Mouse (Mus musculus) c-Kit-positive CD71-positive TER-119-negative erythroid progenitor cells, embryonic 14.5 days (primary cell): ENCODE measurements around the gene Phf10.
"Not testable (repeated sequence)": the region's sequence is repeated elsewhere in the genome, so short reads cannot be mapped to it uniquely, and the experiment has no call there.

Source experiments
- DNase-seq: peaks from one replicate; pipeline ENCODE4 v3.0.0-alpha.2; 2013; ENCODE audit warnings: low read depth

The Phf10 gene

DNA sequence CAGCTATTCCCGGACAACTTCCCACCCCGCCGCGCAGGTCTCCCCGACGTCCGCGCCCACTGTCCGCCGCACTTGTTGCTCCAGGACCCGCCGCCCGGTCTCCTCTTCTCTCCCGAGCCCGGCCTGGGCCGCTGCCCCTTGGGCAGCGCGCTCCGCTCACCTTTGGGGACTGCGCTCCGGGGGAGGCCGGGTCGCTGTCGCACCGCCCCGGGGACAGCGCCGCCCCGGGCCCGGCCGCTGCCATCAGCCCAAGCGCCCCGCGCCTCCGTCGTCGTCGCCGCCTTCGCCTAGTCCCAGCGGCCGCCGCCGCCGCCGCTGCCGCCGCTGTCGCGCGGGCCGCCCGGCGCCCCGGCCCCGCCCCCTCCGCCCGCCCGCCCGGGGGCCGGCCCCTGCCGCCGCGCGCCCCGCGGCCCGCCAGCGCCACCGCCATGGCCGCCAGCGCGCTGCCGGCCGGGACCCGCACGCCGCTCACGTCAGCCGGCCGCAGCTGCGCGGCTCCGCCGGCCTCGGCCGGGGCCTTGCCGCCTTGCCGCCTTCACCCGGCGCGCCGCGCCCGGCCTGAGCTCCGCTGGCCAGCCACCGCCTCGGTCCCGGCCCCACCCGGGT, at the start of gene Phf10:
Phf10 (minus strand) TSS at position 323 of the 606 bp plus-strand sequence.
- not testable (repeated sequence) for DNase-seq

DNA sequence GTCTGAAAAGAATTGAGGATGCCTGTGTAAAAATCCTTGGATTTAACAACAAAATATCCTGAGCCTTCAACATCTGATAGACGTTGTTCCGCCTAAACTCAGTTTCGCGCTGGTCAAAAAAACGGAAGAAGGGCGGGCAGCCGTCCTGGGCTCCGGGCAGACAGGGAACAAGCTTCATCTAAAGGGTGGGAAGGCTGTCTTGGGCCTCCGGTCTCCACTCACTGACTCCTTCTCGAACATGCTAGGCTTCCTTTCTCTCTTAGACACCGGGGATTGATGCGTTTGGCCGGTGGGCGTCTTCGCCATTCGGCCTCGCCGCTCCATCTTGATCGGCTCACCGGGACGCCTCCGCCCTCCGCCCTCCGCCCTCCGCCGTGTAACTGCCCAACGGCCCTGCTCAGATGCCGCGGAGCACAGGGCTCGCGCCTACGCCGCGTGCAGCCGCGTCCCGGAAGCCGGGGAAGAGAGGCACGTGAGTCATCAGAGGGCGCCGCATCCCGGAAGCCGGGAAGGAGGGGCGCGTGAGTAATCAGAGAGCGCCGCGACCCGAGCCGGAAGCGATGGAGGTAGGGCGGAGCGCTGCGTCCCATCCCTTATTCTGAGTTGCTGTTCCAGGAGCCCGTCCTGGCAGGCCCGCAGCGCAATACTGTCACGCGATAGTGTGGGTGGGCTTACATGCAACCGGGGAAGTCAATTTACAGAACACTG, 48.8 kb upstream of the Phf10 start, which contains the start of gene Gm3435:
Gm3435 (plus strand) TSS at position 471 of the 708 bp plus-strand sequence.
- not testable (repeated sequence) for DNase-seq

DNA sequence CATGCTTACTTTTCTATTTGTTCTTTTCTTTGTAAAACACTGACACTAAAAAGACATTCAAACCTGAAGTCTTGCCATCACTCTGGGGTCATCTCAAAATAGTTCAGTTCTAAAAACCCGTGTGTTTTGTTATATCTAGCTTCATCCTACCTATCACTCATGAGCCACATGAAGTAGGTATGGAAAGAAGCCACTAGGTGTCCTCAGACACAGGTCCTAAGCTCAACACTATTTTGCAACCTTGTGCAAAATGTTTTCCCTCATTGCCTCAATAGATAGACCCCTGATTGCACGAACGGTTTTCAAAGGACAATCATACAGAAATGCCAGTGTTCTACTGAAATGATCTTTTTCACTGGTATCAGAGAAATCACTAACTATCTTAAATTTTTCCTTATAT, 48.0 kb upstream of the Phf10 start:
- not testable (repeated sequence) for DNase-seq

- not testable (repeated sequence) for DNase-seq
Observed at GRCm38 (mm10) chr17:15000047-15000446, 39.0 kb upstream of the Phf10 start.

- DNase-seq: not testable (repeated sequence)
Observed at GRCm38 (mm10) chr17:14994140-14994539, 33.1 kb upstream of the Phf10 start.

DNA sequence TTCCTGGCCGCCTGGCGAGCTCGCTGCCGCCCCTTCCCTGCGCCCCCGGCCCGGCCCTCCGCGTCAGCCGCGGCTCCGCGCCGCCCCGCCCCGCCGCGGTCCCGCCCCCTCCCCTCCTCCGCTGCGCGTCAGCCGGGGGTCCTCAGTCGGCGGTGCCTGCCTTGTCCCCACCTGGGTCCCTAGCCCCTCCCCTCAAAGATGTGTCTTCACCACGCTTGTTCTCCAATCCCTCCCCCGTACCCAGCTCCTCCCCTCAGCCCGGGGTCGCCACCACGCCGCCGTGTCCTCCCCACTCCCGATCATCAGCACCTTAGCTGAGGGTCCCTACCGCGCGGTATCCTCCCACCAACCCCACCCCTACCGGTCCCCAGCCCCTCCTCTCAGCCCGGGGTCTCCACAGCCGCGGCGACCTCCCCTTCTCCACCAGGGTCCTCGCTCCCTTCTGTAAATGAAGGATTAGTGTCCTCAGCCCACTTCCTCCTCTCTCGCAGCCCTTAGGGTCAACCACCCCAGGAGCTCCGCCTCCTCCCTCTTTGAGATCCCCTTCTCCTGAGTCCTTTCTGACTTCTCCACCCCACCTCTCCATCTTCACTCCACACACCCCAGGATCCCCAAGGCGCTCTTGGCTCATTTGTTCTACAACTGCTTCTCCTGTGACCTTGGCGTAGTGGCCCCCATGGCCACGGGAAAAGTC, 32.2 kb upstream of the Phf10 start:
- DNase-seq: not testable (repeated sequence)

DNA sequence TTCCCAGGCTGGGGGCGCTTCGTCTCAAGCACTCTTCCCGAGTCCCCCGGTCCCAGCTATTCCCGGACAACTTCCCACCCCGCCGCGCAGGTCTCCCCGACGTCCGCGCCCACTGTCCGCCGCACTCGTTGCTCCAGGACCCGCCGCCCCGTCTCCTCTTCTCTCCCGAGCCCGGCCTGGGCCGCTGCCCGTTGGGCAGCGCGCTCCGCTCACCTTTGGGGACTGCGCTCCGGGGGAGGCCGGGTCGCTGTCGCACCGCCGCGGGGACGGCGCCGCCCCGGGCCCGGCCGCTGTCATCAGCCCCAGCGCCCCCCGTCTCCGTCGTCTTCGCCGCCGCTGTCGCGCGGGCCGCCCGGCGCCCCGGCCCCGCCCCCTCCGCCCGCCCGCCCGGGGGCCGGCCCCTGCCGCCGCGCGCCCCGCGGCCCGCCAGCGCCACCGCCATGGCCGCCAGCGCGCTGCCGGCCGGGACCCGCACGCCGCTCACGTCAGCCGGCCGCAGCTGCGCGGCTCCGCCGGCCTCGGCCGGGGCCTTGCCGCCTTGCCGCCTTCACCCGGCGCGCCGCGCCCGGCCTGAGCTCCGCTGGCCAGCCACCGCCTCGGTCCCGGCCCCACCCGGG, 31.6 kb upstream of the Phf10 start:
- not testable (repeated sequence) for DNase-seq

GRCm38 (mm10) chr17:14990116-14990702, 29.1 kb upstream of the Phf10 start:
- DNase-seq: not testable (repeated sequence)

DNA sequence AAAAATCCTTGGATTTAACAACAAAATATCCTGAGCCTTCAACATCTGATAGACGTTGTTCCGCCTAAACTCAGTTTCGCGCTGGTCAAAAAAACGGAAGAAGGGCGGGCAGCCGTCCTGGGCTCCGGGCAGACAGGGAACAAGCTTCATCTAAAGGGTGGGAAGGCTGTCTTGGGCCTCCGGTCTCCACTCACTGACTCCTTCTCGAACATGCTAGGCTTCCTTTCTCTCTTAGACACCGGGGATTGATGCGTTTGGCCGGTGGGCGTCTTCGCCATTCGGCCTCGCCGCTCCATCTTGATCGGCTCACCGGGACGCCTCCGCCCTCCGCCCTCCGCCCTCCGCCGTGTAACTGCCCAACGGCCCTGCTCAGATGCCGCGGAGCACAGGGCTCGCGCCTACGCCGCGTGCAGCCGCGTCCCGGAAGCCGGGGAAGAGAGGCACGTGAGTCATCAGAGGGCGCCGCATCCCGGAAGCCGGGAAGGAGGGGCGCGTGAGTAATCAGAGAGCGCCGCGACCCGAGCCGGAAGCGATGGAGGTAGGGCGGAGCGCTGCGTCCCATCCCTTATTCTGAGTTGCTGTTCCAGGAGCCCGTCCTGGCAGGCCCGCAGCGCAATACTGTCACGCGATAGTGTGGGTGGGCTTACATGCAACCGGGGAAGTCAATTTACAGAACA, 17.4 kb upstream of the Phf10 start, which contains the start of the genes 9030025P20Rik and Gm3417:
9030025P20Rik (plus strand) TSS at position 107 of the 677 bp plus-strand sequence.
Gm3417 (minus strand) TSS at position 429 of the 677 bp plus-strand sequence.
- DNase-seq: not testable (repeated sequence)

DNA sequence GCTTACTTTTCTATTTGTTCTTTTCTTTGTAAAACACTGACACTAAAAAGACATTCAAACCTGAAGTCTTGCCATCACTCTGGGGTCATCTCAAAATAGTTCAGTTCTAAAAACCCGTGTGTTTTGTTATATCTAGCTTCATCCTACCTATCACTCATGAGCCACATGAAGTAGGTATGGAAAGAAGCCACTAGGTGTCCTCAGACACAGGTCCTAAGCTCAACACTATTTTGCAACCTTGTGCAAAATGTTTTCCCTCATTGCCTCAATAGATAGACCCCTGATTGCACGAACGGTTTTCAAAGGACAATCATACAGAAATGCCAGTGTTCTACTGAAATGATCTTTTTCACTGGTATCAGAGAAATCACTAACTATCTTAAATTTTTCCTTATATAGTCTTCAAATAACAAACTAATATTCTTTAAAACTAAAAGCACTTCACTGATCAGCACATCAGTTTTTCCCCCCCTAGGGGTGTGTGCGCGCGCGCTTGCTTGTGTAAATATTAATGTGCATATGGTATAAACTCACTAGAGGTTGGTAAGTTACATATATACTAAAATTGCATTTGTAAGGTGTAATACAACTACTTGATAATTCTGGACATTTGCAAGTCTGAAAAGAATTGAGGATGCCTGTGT, 16.8 kb upstream of the Phf10 start:
- not testable (repeated sequence) for DNase-seq

GRCm38 (mm10) chr17:14968373-14968913, 7.4 kb upstream of the Phf10 start:
- not testable (repeated sequence) for DNase-seq

DNA sequence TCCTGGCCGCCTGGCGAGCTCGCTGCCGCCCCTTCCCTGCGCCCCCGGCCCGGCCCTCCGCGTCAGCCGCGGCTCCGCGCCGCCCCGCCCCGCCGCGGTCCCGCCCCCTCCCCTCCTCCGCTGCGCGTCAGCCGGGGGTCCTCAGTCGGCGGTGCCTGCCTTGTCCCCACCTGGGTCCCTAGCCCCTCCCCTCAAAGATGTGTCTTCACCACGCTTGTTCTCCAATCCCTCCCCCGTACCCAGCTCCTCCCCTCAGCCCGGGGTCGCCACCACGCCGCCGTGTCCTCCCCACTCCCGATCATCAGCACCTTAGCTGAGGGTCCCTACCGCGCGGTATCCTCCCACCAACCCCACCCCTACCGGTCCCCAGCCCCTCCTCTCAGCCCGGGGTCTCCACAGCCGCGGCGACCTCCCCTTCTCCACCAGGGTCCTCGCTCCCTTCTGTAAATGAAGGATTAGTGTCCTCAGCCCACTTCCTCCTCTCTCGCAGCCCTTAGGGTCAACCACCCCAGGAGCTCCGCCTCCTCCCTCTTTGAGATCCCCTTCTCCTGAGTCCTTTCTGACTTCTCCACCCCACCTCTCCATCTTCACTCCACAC, 583 bp upstream of the Phf10 start:
- DNase-seq: not testable (repeated sequence)

- no peak for DNase-seq
Observed at GRCm38 (mm10) chr17:14960520-14960919, 553 bp downstream of the Phf10 start.

GRCm38 (mm10) chr17:14959979-14960378, 1.1 kb downstream of the Phf10 start:
- peak; percentile 39 for DNase-seq

GRCm38 (mm10) chr17:14958686-14959327, 2.3 kb downstream of the Phf10 start:
- peak; percentile 29 for DNase-seq

DNA sequence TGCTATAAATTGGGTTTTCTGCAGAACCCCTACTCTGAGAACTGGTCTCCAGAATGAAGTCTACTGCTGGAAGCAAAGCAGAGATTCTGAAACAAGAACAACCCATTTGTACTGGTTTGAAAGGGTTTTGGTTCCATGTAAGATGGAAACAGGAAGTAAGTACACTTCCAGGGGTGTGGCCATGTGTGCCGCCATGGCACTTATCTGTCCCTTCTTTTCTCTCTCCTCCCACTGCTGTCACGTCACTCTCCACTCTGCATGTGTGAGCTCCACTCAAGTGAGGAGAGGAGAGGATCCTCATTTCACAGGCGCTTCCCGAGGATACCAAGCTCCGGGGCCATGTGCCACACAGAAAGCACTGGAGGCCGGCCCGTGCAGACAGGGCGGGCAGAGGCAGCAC, 7.6 kb downstream of the Phf10 start:
- DNase-seq: peak; percentile 30

DNA sequence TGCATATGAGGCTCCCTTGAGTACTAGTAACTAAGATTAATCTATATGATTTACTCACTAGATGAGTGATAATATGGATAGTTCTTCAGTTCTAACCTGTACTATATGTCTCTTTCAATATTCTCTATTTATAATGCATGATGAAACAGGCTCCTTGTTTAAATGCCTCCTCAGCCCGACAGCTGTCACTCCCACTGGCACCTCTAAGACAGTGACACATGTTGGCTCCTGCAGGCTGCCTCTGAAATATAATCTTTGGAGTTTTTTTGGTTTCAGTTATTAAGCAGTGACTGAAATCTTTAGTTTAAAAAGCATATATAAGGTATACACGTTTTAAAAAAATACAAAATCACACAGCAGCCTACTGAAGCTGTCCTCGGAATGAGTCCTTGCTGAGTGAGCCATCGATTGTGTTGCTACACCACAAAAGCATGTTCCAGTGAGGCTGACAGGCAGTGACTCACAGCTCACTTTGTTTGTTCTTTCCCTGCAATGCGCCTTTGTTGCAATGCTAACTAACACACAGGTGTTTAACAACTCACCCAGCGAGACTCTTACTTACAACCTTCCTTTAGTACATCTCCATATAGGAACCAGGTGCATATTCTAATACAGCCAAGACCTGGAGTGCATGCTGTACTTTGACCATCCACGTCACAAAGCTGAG, 11.8 kb downstream of the Phf10 start:
- no peak for DNase-seq

GRCm38 (mm10) chr17:14944551-14944950, 16.5 kb downstream of the Phf10 start:
- no peak for DNase-seq

DNA sequence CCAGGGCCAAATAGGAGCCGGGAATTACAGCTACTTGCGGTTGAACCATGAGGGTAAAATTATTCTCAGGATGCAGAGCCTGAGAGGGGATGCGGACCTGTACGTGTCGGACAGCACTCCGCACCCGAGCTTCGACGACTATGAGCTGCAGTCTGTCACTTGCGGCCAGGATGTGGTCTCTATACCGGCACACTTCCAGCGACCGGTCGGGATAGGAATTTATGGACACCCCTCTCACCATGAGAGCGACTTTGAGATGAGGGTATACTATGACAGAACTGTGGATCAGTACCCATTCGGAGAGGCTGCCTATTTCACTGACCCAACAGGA, 17.4 kb downstream of the Phf10 start:
- no peak for DNase-seq
